Mouse (Mus musculus) hindbrain, postnatal 0 days (tissue): ENCODE measurements around the gene Fam102b. TPM values are rescaled to one million over a fixed set of nuclear protein-coding genes. Genes with fewer than 3 reads are reported as not detected.

Experiments used
- ATAC-seq: fragments of 200-750 bp; cut with Nextera tagmentation; 2 replicates; pipeline ENCODE4 v1.8.0; 2017; ENCODE audit warnings: mild to moderate bottlenecking, moderate TSS enrichment, moderate library complexity
- DNase-seq: peaks from one replicate; pipeline ENCODE4 v3.0.0-alpha.2; 2015; ENCODE audit warnings: low spot score
- H3K27ac ChIP-seq: fragments of 300-500 bp; sonication (generic); 2 replicates; pipeline ENCODE4 v1.5.1; 2014; ENCODE audit warnings: mild to moderate bottlenecking
- H3K27me3 ChIP-seq: fragments of 300-500 bp; sonication (generic); 2 replicates; pipeline ENCODE4 v1.6.1; 2014; ENCODE audit warnings: low read length, mixed read lengths; ENCODE audit not compliant: insufficient read depth
- H3K36me3 ChIP-seq: fragments of 300-500 bp; sonication (generic); 2 replicates; pipeline ENCODE4 v1.6.1; 2014; ENCODE audit warnings: low read length, mixed read lengths; ENCODE audit not compliant: insufficient read depth
- H3K4me1 ChIP-seq: fragments of 300-500 bp; sonication (generic); 2 replicates; pipeline ENCODE4 v1.6.1; 2014; ENCODE audit warnings: antibody characterized with exemption, low read length, mixed read lengths; ENCODE audit not compliant: insufficient read depth
- H3K4me2 ChIP-seq: fragments of 300-500 bp; sonication (generic); 2 replicates; pipeline ENCODE4 v1.6.1; 2014; ENCODE audit warnings: low read depth, mild to moderate bottlenecking, low read length, moderate library complexity, mixed read lengths
- H3K4me3 ChIP-seq: fragments of 300-500 bp; sonication (generic); 2 replicates; pipeline ENCODE4 v1.5.1; 2014; ENCODE audit warnings: low read length
- H3K9ac ChIP-seq: fragments of 300-500 bp; sonication (generic); replicated peaks from 2 replicates; pipeline ENCODE4 v1.6.1; 2014; ENCODE audit warnings: mild to moderate bottlenecking, low read length, moderate library complexity, mixed read lengths
- H3K9me3 ChIP-seq: fragments of 300-500 bp; sonication (generic); 2 replicates; pipeline ENCODE4 v1.6.1; 2016; ENCODE audit warnings: low read length, mixed read lengths
- CTCF ChIP-seq: IDR thresholded peaks from 2 replicates; pipeline ENCODE4 v1.5.1; 2016; ENCODE audit warnings: antibody characterized with exemption, control low read depth, low read depth
- WGBS: fragments of 180-500 bp; shearing (Covaris S2); extraction: QIAGEN DNeasy Blood & Tissue Kit; methylation state at CpG from one replicate; pipeline ENCODE4 v1.1.7; 2014; 5-methylcytosine and 5-hydroxymethylcytosine counted together
- polyA plus RNA-seq: library from polyadenylated mRNA; unstranded; fragments of >200 nt; fragmentation: Nextera tagmentation; extraction: Ambion mirVana; gene quantifications from 2 replicates; pipeline ENCODE4 v1.2.1, GENCODE M21; 2015
- total RNA-seq: library from RNA; depleted of rRNA; stranded (reverse); fragments of >200 nt; gene quantifications from 2 replicates; pipeline ENCODE4 v1.2.3, GENCODE M21; 2014

The Fam102b gene
- total and polyA plus RNA-seq, 2 experiments from 2014 or later, result 23.7 to 64.4 TPM

GRCm38 (mm10) chr3:109018336-109018735, 9.1 kb downstream of the Fam102b start:
- H3K4me1 ChIP-seq, result no peaks in the 10 kb centered on the region
- no peaks in the 10 kb centered on the region for H3K9me3 ChIP-seq
- no peak overlapping the region for H3K27ac ChIP-seq
- no peaks in the 10 kb centered on the region for H3K27me3 ChIP-seq
- H3K4me3 ChIP-seq, result no peak overlapping the region
- H3K4me2 ChIP-seq, result no peak overlapping the region
- DNase-seq, result no peak
- H3K36me3 ChIP-seq, result no peaks in the 10 kb centered on the region
- no peak for TF ChIP-seq CTCF
- 95% methylated on average over 5 of the region's 5 CpGs for WGBS
- H3K9ac ChIP-seq, result no peak overlapping the region
- no peak for ATAC-seq

- no peak for ATAC-seq
- H3K9ac ChIP-seq, result no peak overlapping the region
- no peak for TF ChIP-seq CTCF
- no peaks in the 10 kb centered on the region for H3K4me1 ChIP-seq
- no peaks in the 10 kb centered on the region for H3K9me3 ChIP-seq
- no peaks in the 10 kb centered on the region for H3K27me3 ChIP-seq
- no peaks in the 10 kb centered on the region for H3K36me3 ChIP-seq
- 84% methylated on average over 4 of the region's 4 CpGs for WGBS
- H3K27ac ChIP-seq, result no peak overlapping the region
- no peak overlapping the region for H3K4me2 ChIP-seq
- DNase-seq, result no peak
- H3K4me3 ChIP-seq, result no peak overlapping the region
These were observed 14.8 kb downstream of the Fam102b start for GRCm38 (mm10) chr3:109012595-109012994.

- Histone ChIP-seq H3K9ac (no peak overlapping the region), H3K4me2 (no peak overlapping the region), H3K4me3 (no peak overlapping the region), H3K27ac (0 out of 2 replicates have a peak overlapping the region, but pooled peaks have one; percentile 32), H3K36me3 (no peaks in the 10 kb centered on the region), H3K27me3 (no peaks in the 10 kb centered on the region), H3K9me3 (no peaks in the 10 kb centered on the region), H3K4me1 (no peaks in the 10 kb centered on the region)
- 43% methylated on average over 7 of the region's 7 CpGs for WGBS
- TF ChIP-seq CTCF, result no peak
- DNase-seq, result peak; percentile 53
- ATAC-seq, result peak; percentile 49; the same call in 1 of the 2 replicates
These were observed 16.7 kb downstream of the Fam102b start for GRCm38 (mm10) chr3:109010489-109011260.

- Histone ChIP-seq H3K36me3 (no peaks in the 10 kb centered on the region), H3K27me3 (no peaks in the 10 kb centered on the region), H3K4me3 (no peak overlapping the region), H3K4me1 (no peaks in the 10 kb centered on the region), H3K9me3 (no peaks in the 10 kb centered on the region), H3K27ac (no peak overlapping the region), H3K9ac (no peak overlapping the region), H3K4me2 (no peak overlapping the region)
- no peak for ATAC-seq
- TF ChIP-seq CTCF, result no peak
- DNase-seq, result no peak
- 92% methylated on average over 5 of the region's 5 CpGs for WGBS
These were observed 19.2 kb downstream of the Fam102b start for GRCm38 (mm10) chr3:109008180-109008579.

GRCm38 (mm10) chr3:109005777-109006176, 21.6 kb downstream of the Fam102b start:
- H3K4me1 ChIP-seq, result no peaks in the 10 kb centered on the region
- H3K4me2 ChIP-seq, result no peak overlapping the region
- H3K9ac ChIP-seq, result no peak overlapping the region
- DNase-seq (no peak), ATAC-seq (no peak)
- peaks cover 5% of the 10 kb centered on the region; the same call in 1 of the 2 replicates for H3K36me3 ChIP-seq
- TF ChIP-seq CTCF, result no peak
- H3K4me3 ChIP-seq, result no peak overlapping the region
- H3K9me3 ChIP-seq, result no peaks in the 10 kb centered on the region
- H3K27me3 ChIP-seq, result no peaks in the 10 kb centered on the region
- WGBS, result 83% methylated on average over 5 of the region's 5 CpGs
- H3K27ac ChIP-seq, result no peak overlapping the region

- Histone ChIP-seq H3K9ac (no peak overlapping the region), H3K4me3 (no peak overlapping the region), H3K4me2 (no peak overlapping the region), H3K4me1 (no peaks in the 10 kb centered on the region), H3K27ac (no peak overlapping the region), H3K9me3 (no peaks in the 10 kb centered on the region), H3K36me3 (peaks cover 5% of the 10 kb centered on the region; the same call in 1 of the 2 replicates), H3K27me3 (no peaks in the 10 kb centered on the region)
- no peak for TF ChIP-seq CTCF
- ATAC-seq (no peak), DNase-seq (no peak)
- WGBS, result 83% methylated on average over 1 of the region's 1 CpGs
These were observed 28.2 kb downstream of the Fam102b start for GRCm38 (mm10) chr3:108999173-108999572.

- H3K4me2 ChIP-seq, result no peak overlapping the region
- no peaks in the 10 kb centered on the region for H3K27me3 ChIP-seq
- no peaks in the 10 kb centered on the region for H3K9me3 ChIP-seq
- no peak for TF ChIP-seq CTCF
- no peak overlapping the region for H3K9ac ChIP-seq
- H3K27ac ChIP-seq, result no peak overlapping the region
- 69% methylated on average over 4 of the region's 4 CpGs for WGBS
- no peak overlapping the region for H3K4me3 ChIP-seq
- ATAC-seq (no peak), DNase-seq (no peak)
- H3K4me1 ChIP-seq, result no peaks in the 10 kb centered on the region
- peaks cover 5% of the 10 kb centered on the region; the same call in 1 of the 2 replicates for H3K36me3 ChIP-seq
These were observed 29.6 kb downstream of the Fam102b start for GRCm38 (mm10) chr3:108997762-108998161.
